Mouse (Mus musculus) thymus, adult 2 months (tissue): Measurements from ENCODE around the gene Gm49322. TPM values are rescaled to one million over a fixed set of nuclear protein-coding genes. Genes with fewer than 3 reads are reported as not detected.

Experiments used
- DNase-seq: peaks from one replicate; pipeline ENCODE4 v3.0.0; 2021
- H3K27ac ChIP-seq: fragments of 200-500 bp; 2 replicates; pipeline ENCODE4 v1.5.1; 2012; ENCODE audit warnings: low read length, control low read depth; ENCODE audit not compliant: control insufficient read depth, insufficient read depth
- H3K27me3 ChIP-seq: fragments of 200-500 bp; 2 replicates; pipeline ENCODE4 v1.6.1; 2012; ENCODE audit warnings: mild to moderate bottlenecking, low read length, moderate library complexity, mixed read lengths; ENCODE audit not compliant: control insufficient read depth, insufficient read depth
- H3K36me3 ChIP-seq: fragments of 200-500 bp; 2 replicates; pipeline ENCODE4 v1.6.1; 2012; ENCODE audit warnings: mild to moderate bottlenecking, low read length, moderate library complexity; ENCODE audit not compliant: control insufficient read depth, insufficient read depth
- H3K4me1 ChIP-seq: fragments of 200-500 bp; replicated peaks from 2 replicates; pipeline ENCODE4 v1.6.1; 2012; ENCODE audit warnings: low read length; ENCODE audit not compliant: control insufficient read depth, insufficient read depth
- H3K4me3 ChIP-seq: fragments of 200-500 bp; 2 replicates; pipeline ENCODE4 v1.5.1; 2012; ENCODE audit warnings: mild to moderate bottlenecking, low read length, control low read depth, moderate library complexity; ENCODE audit not compliant: control insufficient read depth, insufficient read depth
- CTCF ChIP-seq: fragments of 200-500 bp; IDR thresholded peaks from 2 replicates; pipeline ENCODE4 v1.5.1; 2012; ENCODE audit warnings: mild to moderate bottlenecking, control low read depth, low read length, moderate library complexity, borderline replicate concordance; ENCODE audit not compliant: control insufficient read depth, poor library complexity, insufficient read depth; ENCODE audit errors: extremely low read depth
- POLR2A ChIP-seq: fragments of 200-500 bp; IDR thresholded peaks from 2 replicates; pipeline ENCODE4 v1.6.1; 2012; ENCODE audit warnings: mild to moderate bottlenecking, low read length, control low read depth, moderate library complexity; ENCODE audit not compliant: control insufficient read depth, poor library complexity, insufficient read depth; ENCODE audit errors: extremely low read depth
- WGBS: fragments of 180-500 bp; shearing (Covaris S2); methylation state at CpG from one replicate; pipeline ENCODE4 v1.1.7; 2018; 5-methylcytosine and 5-hydroxymethylcytosine counted together
- polyA plus RNA-seq: library from polyadenylated mRNA; depleted of rRNA; stranded (reverse); fragments of >200 nt; gene quantifications from 2 replicates; pipeline ENCODE4 v1.2.3, GENCODE M21; 2012

Gene Gm49322
- polyA plus RNA-seq, 1 experiment, result 7.5 TPM

GRCm38 (mm10) chr10:80583047-80583446, 22.8 kb upstream of the Gm49322 start:
- TF ChIP-seq CTCF (no peak), POLR2A (no peak)
- WGBS, result 87% methylated on average over 5 of the region's 5 CpGs
- Histone ChIP-seq H3K36me3 (no peaks in the 10 kb centered on the region), H3K4me3 (no peak overlapping the region), H3K4me1 (peaks cover 32% of the 10 kb centered on the region), H3K27ac (no peak overlapping the region), H3K27me3 (no peaks in the 10 kb centered on the region)
- DNase-seq, result no peak

DNA sequence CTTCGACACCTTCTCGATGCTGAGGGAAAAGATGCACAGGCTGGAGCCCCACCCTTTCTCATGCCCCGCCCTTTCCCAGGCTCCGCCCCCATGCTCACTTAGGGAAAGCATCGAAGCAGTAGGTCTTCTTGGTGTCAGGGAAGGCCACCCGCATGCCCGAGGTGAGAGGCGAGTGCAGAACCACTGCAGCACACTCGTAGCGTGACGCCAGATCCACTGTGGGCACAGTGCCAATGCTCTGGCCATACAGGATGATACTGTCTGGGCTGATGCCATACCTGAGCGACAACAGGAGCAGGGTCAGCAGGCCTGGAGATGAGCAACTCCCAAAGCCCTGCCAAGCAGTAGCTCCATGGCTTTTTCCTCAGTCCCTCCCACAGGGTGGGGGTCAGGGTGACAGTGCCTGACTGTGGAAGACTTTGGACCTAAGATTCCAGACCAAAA, 21.8 kb upstream of the Gm49322 start:
- no peaks in the 10 kb centered on the region for H3K36me3 ChIP-seq
- peaks cover 33% of the 10 kb centered on the region for H3K4me1 ChIP-seq
- peak; percentile 16 for DNase-seq
- no peak for TF ChIP-seq POLR2A
- no peak for TF ChIP-seq CTCF
- no peak overlapping the region for H3K27ac ChIP-seq
- no peak overlapping the region for H3K4me3 ChIP-seq
- no peaks in the 10 kb centered on the region for H3K27me3 ChIP-seq
- WGBS, result 77% methylated on average over 12 of the region's 12 CpGs

DNA sequence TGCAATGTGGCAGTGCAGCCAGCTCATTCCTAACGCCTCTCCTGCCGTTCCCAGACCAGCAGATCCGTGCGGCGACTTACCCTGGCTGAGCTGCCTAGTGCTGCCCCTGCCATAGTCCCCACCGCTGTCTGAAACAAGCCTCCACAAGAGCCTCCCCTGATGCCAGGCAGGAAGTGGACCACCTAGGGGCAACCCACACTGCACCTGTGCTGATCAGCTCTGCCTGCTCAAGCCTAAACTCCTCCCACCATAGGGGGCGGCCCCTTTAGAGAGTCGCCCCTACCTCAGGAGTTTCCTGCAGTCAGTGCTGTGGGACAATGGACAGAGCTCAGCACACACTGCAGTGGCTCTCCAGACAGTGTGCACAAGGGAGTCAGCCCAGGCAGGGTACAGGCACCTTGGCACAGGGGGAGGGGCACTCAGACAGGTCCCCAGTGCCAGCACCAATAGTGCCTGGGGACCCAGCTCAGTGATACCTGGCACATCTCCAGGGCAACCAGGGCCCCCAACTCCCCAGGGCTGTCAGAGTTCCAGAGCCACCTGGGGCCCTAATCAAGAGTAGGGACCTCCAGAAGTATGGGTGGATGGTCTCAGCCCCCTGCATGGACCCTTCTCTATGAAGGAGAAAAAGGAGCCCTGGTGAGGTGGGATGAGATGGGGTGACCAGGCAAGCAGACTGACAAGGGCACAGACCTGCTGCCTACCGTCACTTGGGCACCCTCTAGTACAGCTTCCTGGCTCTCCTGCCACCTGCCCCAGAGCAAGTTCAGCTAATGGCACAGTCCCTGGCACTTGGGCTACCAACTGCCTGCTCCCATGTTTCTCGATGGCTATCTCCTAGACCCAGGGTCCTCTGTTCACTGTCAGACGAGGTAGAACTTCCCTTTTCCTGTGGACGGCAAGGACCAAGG, 20.9 kb upstream of the Gm49322 start:
- peak; percentile 58 for DNase-seq
- Histone ChIP-seq H3K27ac (no peak overlapping the region), H3K27me3 (no peaks in the 10 kb centered on the region), H3K4me1 (peaks cover 39% of the 10 kb centered on the region), H3K36me3 (no peaks in the 10 kb centered on the region), H3K4me3 (no peak overlapping the region)
- no peak for TF ChIP-seq POLR2A
- TF ChIP-seq CTCF, result no peak
- WGBS, result 55% methylated on average over 12 of the region's 12 CpGs

GRCm38 (mm10) chr10:80585581-80585980, 20.2 kb upstream of the Gm49322 start:
- H3K36me3 ChIP-seq, result no peaks in the 10 kb centered on the region
- DNase-seq, result no peak
- H3K4me1 ChIP-seq, result peaks cover 41% of the 10 kb centered on the region
- H3K27ac ChIP-seq, result no peak overlapping the region
- no peak for TF ChIP-seq CTCF
- TF ChIP-seq POLR2A, result no peak
- no peak overlapping the region for H3K4me3 ChIP-seq
- 96% methylated on average over 8 of the region's 8 CpGs for WGBS
- no peaks in the 10 kb centered on the region for H3K27me3 ChIP-seq

- Histone ChIP-seq H3K36me3 (no peaks in the 10 kb centered on the region), H3K27ac (no peak overlapping the region), H3K27me3 (no peaks in the 10 kb centered on the region), H3K4me3 (no peak overlapping the region), H3K4me1 (peaks cover 42% of the 10 kb centered on the region)
- peak; percentile 3 for DNase-seq
- 97% methylated on average over 48 of the region's 51 CpGs for WGBS
- TF ChIP-seq CTCF, result no peak
- TF ChIP-seq POLR2A, result no peak
These were observed 19.2 kb upstream of the Gm49322 start for GRCm38 (mm10) chr10:80586407-80587304.

- Histone ChIP-seq H3K4me3 (no peak overlapping the region), H3K4me1 (peaks cover 42% of the 10 kb centered on the region), H3K27me3 (no peaks in the 10 kb centered on the region), H3K36me3 (no peaks in the 10 kb centered on the region), H3K27ac (no peak overlapping the region)
- 49% methylated on average over 4 of the region's 4 CpGs for WGBS
- no peak for DNase-seq
- TF ChIP-seq CTCF, result no peak
- no peak for TF ChIP-seq POLR2A
These were observed 18.5 kb upstream of the Gm49322 start for GRCm38 (mm10) chr10:80587305-80587657.
